Mouse (Mus musculus) left cerebral cortex, postnatal 14 days (tissue): Measurements from ENCODE around the gene Abhd5. TPM values are rescaled to one million over a fixed set of nuclear protein-coding genes. Genes with fewer than 3 reads are reported as not detected.
A peak's percentile ranks its signal among the peaks of the same experiment; 100 is the strongest.
"Not testable (repeated sequence)": the region's sequence is repeated elsewhere in the genome, so short reads cannot be mapped to it uniquely, and the experiment has no call there.

Source experiments
- DNase-seq, 2 experiments: peaks; one replicate each; pipeline ENCODE4 v3.0.0; 2021 to 2022; ENCODE audit warnings: low spot score in 2 of 2, mixed read lengths in 1 of 2
- intact Hi-C: fragments of 180-260 bp; cut with DNase I; formaldehyde crosslinking; loops from one replicate; pipeline ENCODE4 v1.15.1; 2025
- long read RNA-seq, 2 experiments: library from polyadenylated mRNA; stranded (forward); transcript quantifications; one replicate each; pipeline ENCODE4 v2.0.0; 2021
- total RNA-seq, 2 experiments: library from RNA; stranded (reverse); gene quantifications; 2 replicates each; pipeline ENCODE4 v1.2.3; 2021

Gene Abhd5
- 10 to 100 TPM; 28.4 to 30.3 TPM for total RNA-seq
- long read RNA-seq, experiment 1, transcript Abhd5-204 (7 exons, 3,157 nt): major isoform, 37 of 54 reads
- long read RNA-seq, experiment 1, partial matches to known transcripts: 1 of 54 reads
- long read RNA-seq, experiment 1, other reads (novel, unspliced or antisense): 14 of 54 reads
- long read RNA-seq, experiment 2, transcript Abhd5-204 (7 exons, 3,157 nt): major isoform, 36 of 63 reads
- long read RNA-seq, experiment 2, partial matches to known transcripts: 2 of 63 reads
- long read RNA-seq, experiment 2, other reads (novel, unspliced or antisense): 23 of 63 reads

GRCm38 (mm10) chr9:122351303-122352024 lies at the start of gene Abhd5:
Gene Abhd5 (plus strand): TSS chr9:122351608.
- DNase-seq: peak; percentile 93 to 95
- intact Hi-C loops: loop anchor here (10.0 kb wide), 1 partner anchor 343 kb away; no protein-coding TSS in a partner anchor

GRCm38 (mm10) chr9:122305302-122305701 lies 46.1 kb upstream of the Abhd5 start:
- DNase-seq: no peak
- intact Hi-C loops: loop anchor here (5.0 kb wide), 1 partner anchor 33 kb away; no protein-coding TSS in a partner anchor

GRCm38 (mm10) chr9:122309013-122309980 lies 42.1 kb upstream of the Abhd5 start:
- intact Hi-C loops: loop anchor here (5.0 kb wide), 1 partner anchor 37 kb away; no protein-coding TSS in a partner anchor
- DNase-seq: no peak

GRCm38 (mm10) chr9:122310613-122311049 lies 40.8 kb upstream of the Abhd5 start:
- intact Hi-C loops: loop anchor here (1.0 to 10.0 kb wide), 2 partner anchors 62 to 296 kb away; no protein-coding TSS in a partner anchor
- peak; percentile 84 to 88 for DNase-seq

- intact Hi-C loops: loop anchor here (10.0 kb wide), 1 partner anchor 296 kb away; no protein-coding TSS in a partner anchor
- DNase-seq: no peak
Measured at GRCm38 (mm10) chr9:122311051-122311760, 40.2 kb upstream of the Abhd5 start.

GRCm38 (mm10) chr9:122312296-122312990 lies 39.0 kb upstream of the Abhd5 start:
- intact Hi-C loops: loop anchor here (10.0 kb wide), 1 partner anchor 298 kb away; no protein-coding TSS in a partner anchor
- DNase-seq: no peak

- not testable (repeated sequence) for DNase-seq
- intact Hi-C loops: loop anchor here (10.0 kb wide), 1 partner anchor 298 kb away; no protein-coding TSS in a partner anchor
Measured at GRCm38 (mm10) chr9:122313128-122313527, 38.3 kb upstream of the Abhd5 start.

- intact Hi-C loops: loop anchor here (10.0 kb wide), 1 partner anchor 300 kb away; no protein-coding TSS in a partner anchor
- no peak for DNase-seq
Measured at GRCm38 (mm10) chr9:122314386-122314785, 37.0 kb upstream of the Abhd5 start.

GRCm38 (mm10) chr9:122314942-122315341 lies 36.5 kb upstream of the Abhd5 start:
- intact Hi-C loops: loop anchor here (10.0 kb wide), 1 partner anchor 300 kb away; no protein-coding TSS in a partner anchor

GRCm38 (mm10) chr9:122315501-122315900 lies 35.9 kb upstream of the Abhd5 start:
- DNase-seq: no peak
- intact Hi-C loops: loop anchor here (10.0 kb wide), 1 partner anchor 301 kb away; no protein-coding TSS in a partner anchor

More at GRCm38 (mm10) chr9:122314942-122315341, 36.5 kb upstream of the Abhd5 start:
- DNase-seq: no peak

- intact Hi-C loops: loop anchor here (10.0 kb wide), 1 partner anchor 302 kb away; no protein-coding TSS in a partner anchor
- DNase-seq: no peak
Measured at GRCm38 (mm10) chr9:122316562-122316961, 34.8 kb upstream of the Abhd5 start.

- intact Hi-C loops: no loop called here
- no peak for DNase-seq
Measured at GRCm38 (mm10) chr9:122320626-122321025, 30.8 kb upstream of the Abhd5 start.

- DNase-seq: no peak
- intact Hi-C loops: no loop called here
Measured at GRCm38 (mm10) chr9:122322356-122322755, 29.1 kb upstream of the Abhd5 start.

- intact Hi-C loops: no loop called here
- DNase-seq: no peak
Measured at GRCm38 (mm10) chr9:122325996-122326395, 25.4 kb upstream of the Abhd5 start.

GRCm38 (mm10) chr9:122328199-122328598 lies 23.2 kb upstream of the Abhd5 start:
- DNase-seq: no peak
- intact Hi-C loops: no loop called here

- no peak for DNase-seq
- intact Hi-C loops: no loop called here
Measured at GRCm38 (mm10) chr9:122336677-122337076, 14.7 kb upstream of the Abhd5 start.

- intact Hi-C loops: no loop called here
- DNase-seq: no peak
Measured at GRCm38 (mm10) chr9:122337510-122337931, 13.9 kb upstream of the Abhd5 start.

- intact Hi-C loops: no loop called here
- DNase-seq: no peak
Measured at GRCm38 (mm10) chr9:122339972-122340371, 11.4 kb upstream of the Abhd5 start.
